Mouse (Mus musculus) C2C12 (cell line): ENCODE data around the gene Eefsec.

Experiments
- CTCF ChIP-seq: IDR thresholded peaks from one replicate; pipeline ENCODE4 v1.5.1; 2011; ENCODE audit not compliant: control insufficient read depth, insufficient read depth, insufficient read length
- FOSL1 ChIP-seq: IDR thresholded peaks from one replicate; pipeline ENCODE4 v1.8.0; 2011; ENCODE audit warnings: mild to moderate bottlenecking, low read length; ENCODE audit not compliant: poor library complexity, insufficient read depth, severe bottlenecking
- MYOD1 ChIP-seq: IDR thresholded peaks from one replicate; pipeline ENCODE4 v1.6.1; 2011; ENCODE audit warnings: low read depth; ENCODE audit not compliant: control insufficient read depth, insufficient read length

- TF ChIP-seq CTCF (no peak), FOSL1 (no peak), MYOD1 (no peak)
These were observed 217.1 kb downstream of the Eefsec start for GRCm38 (mm10) chr6:88229221-88229620.
